Mouse (Mus musculus): Measurements from ENCODE around the gene Pex11g. TPM values are rescaled to one million over a fixed set of nuclear protein-coding genes. Genes with fewer than 3 reads are reported as not detected.

Gene Pex11g
- polyA plus RNA-seq (2015; fragmentation: Nextera tagmentation; extraction: Ambion mirVana) = 5.9 and 9.7 TPM in 2 replicates

DNA sequence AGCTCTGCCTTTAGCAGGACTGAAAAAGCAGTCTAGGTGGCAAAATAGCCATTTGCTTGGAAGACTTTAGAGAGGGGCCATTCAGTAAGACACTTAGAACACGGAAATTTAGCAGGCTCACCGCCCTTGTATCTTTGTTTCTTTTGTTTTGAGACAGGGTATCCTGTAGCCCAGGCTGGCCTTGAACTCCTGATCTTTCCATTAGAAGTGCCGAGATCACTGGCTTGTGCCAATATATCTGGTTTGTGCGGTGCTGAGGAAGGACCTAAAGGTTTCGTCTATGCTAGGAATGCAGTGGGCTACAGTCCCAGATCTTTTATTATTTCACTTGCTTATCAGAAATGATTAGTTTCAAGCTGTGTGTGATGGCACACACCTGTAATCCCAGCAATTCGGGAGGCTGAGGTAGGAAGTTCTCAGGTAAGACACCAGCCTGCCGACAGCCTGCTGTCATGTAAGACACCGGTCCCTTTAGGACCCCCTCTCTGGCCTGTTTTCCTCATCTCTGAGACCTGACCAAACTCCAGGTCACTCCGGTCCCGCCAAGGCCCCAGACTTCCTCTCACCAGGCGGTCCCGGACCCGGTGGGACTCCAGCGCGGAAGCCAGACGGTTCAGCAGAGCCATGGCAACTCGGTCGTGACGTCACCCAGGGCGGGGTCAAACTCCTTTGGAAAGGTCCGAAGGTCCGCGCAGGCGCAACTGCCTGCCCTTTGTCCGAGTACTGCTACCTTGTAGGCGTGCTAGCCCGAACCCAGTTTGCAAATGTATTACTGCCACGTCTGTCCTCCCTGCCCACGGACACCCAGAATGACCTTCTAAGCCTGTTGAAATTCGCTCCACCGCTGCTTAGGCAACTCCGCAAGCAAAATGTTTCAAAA lies at the start of gene Pex11g:
Gene Pex11g (minus strand): TSS at position 675 of the 880 bp plus-strand sequence.
- H3K9me3 ChIP-seq (replicated peaks) = no peaks in the 10 kb centered on the region
- H3K4me3 ChIP-seq (replicated peaks) = peak within 1 kb of the TSS; percentile 46
- peaks cover 9% of the 10 kb centered on the region for H3K4me1 ChIP-seq
- ATAC-seq (ENCODE audit: insufficient number of reproducible peaks, low FRiP score, low TSS enrichment, low read depth) = peak; percentile 93
- peak within 1 kb of the TSS; percentile 76 for H3K27ac ChIP-seq (replicated peaks)
- 6% methylated on average over 32 of the region's 32 CpGs for WGBS
- H3K27me3 ChIP-seq = no peaks in the 10 kb centered on the region
- no peaks in the 10 kb centered on the region for H3K36me3 ChIP-seq
- H3K9ac ChIP-seq = peak within 1 kb of the TSS; percentile 47
- peak within 1 kb of the TSS; percentile 59 for H3K4me2 ChIP-seq (replicated peaks)

DNA sequence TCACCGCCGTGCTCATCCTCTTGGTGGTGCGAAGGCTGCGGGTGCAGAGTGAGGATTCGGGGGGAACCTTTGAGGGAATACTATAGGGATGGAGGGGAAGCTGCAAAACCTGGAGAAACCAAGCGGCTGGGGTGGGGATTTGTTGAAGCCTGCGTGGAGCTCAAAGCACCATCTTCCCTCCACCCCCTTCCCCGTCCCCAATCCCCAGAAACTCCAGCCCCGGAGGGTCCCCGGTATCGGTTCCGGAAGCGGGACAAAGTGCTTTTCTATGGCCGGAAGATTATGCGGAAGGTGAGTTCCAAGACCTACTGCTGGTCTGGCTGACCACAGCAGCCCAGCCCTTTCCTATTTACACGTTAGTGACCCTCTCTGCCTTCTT lies 49.6 kb upstream of the Pex11g start:
- Histone ChIP-seq H3K4me1 (peaks cover 12% of the 10 kb centered on the region; the same call in 1 of the 2 replicates), H3K9me3 (replicated peaks) (no peaks in the 10 kb centered on the region), H3K4me2 (replicated peaks) (peak overlapping the region; percentile 95), H3K27ac (replicated peaks) (peak overlapping the region; percentile 85), H3K36me3 (peaks cover 31% of the 10 kb centered on the region), H3K9ac (peak overlapping the region; percentile 47), H3K27me3 (no peaks in the 10 kb centered on the region), H3K4me3 (replicated peaks) (peak overlapping the region; percentile 71)
- ATAC-seq (ENCODE audit: insufficient number of reproducible peaks, low FRiP score, low TSS enrichment, low read depth) = 0 out of 2 replicates have a peak, but pooled peaks have one; percentile 6
- WGBS = 7% methylated on average over 16 of the region's 16 CpGs

DNA sequence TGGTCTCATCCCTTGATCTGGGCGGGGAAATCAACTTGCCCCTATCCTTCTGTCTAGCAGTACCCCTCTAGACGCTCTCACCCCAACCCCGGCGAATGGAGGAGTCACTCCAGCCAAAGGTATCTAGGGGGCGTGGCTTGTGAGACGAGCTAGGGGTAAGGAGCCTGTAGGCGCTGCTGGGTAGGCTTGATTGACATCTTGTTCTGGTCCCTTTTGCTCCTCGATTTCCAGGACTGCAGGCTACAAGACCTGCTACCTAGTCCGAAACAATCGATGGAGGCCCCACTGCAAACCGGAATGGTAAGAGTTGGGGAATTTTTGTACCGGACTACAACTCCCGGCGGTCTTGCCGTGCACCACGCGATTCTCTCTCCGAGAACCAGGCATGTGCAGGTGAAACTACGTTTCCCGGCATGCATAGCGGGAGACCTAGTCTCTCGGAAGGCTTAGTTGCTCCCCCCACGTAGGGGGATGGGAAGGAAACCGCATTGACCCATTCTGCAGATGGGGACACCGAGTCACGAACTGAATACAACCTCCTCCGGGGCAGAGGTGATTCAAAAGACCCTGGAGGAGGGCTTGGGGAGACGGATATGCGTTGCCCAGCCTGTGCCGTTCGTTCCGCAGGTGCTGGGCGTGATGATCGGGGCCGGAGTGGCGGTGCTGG lies 49.1 kb upstream of the Pex11g start:
- H3K4me2 ChIP-seq (replicated peaks) = peak overlapping the region; percentile 95
- H3K9me3 ChIP-seq (replicated peaks) = no peaks in the 10 kb centered on the region
- peaks cover 12% of the 10 kb centered on the region; the same call in 1 of the 2 replicates for H3K4me1 ChIP-seq
- peak overlapping the region; percentile 85 for H3K27ac ChIP-seq (replicated peaks)
- H3K27me3 ChIP-seq = no peaks in the 10 kb centered on the region
- H3K36me3 ChIP-seq = peaks cover 31% of the 10 kb centered on the region
- 1% methylated on average over 36 of the region's 36 CpGs for WGBS
- peak overlapping the region; percentile 47 for H3K9ac ChIP-seq
- ATAC-seq (ENCODE audit: insufficient number of reproducible peaks, low FRiP score, low TSS enrichment, low read depth) = peak; percentile 85
- H3K4me3 ChIP-seq (replicated peaks) = peak overlapping the region; percentile 71

DNA sequence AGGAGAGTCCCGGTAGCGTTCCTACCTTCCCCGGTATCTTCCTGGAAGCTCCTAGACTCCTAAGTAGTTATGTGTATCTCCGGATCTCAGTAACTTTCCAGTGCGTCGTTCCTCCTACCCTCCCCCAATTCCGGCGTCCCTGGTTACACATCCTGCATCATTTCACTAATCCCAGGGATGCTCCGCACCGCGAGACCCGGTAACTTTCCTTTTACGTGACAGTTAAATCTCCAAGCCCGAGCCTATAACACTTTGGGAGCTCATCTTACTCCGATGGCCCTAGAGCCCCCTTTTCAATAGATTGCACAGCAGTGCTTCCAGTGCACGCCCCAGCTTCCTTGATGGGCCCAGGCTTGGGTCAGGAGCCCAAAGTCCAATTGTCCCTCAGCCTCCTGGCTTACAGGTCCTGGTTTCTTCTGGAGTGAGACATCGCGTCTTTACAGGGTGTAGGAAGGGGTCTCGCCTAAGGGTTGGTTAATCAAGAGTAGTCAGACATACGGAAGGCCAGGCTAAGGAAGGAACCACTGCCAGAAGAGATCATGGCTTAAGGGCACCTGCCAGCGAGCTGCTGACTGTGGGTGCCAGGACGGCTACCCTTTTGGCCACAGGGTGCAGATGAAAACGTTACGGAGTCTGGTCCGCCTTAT lies 48.4 kb upstream of the Pex11g start:
- under 1% methylated on average over 25 of the region's 25 CpGs for WGBS
- H3K9me3 ChIP-seq (replicated peaks) = no peaks in the 10 kb centered on the region
- H3K36me3 ChIP-seq = peaks cover 31% of the 10 kb centered on the region
- H3K4me1 ChIP-seq = peaks cover 12% of the 10 kb centered on the region; the same call in 1 of the 2 replicates
- peak overlapping the region; percentile 44 for H3K9ac ChIP-seq
- peak overlapping the region; percentile 85 for H3K27ac ChIP-seq (replicated peaks)
- no peaks in the 10 kb centered on the region for H3K27me3 ChIP-seq
- peak overlapping the region; percentile 95 for H3K4me2 ChIP-seq (replicated peaks)
- peak overlapping the region; percentile 71 for H3K4me3 ChIP-seq (replicated peaks)
- no peak; the same call in 1 of the 2 replicates for ATAC-seq (ENCODE audit: insufficient number of reproducible peaks, low FRiP score, low TSS enrichment, low read depth)

DNA sequence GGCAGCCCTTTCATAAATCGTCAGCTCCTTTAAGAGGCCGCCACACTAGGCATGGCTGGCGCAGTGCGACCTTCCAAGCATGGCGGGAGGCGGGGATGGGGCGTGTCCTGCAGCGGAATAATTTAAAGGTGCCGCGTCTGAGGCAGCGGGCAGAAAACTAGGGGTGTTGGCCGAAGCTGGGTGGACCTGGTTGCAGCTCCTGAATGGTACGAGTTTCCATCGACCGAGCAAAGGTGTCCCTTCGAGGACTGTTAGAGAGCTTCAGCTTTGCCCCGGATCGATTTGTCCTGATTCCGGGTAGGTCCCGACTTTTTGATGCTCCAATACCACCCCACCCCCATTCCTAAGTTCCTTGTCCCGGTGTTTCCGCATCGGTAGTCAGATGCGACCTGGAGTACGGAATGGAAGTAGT lies 47.8 kb upstream of the Pex11g start, which contains the start of gene Pnpla6:
Gene Pnpla6 (plus strand): TSS at position 125 of the 412 bp plus-strand sequence.
- Histone ChIP-seq H3K27ac (replicated peaks) (peak within 1 kb of the TSS; percentile 85), H3K36me3 (peaks cover 37% of the 10 kb centered on the region), H3K27me3 (no peaks in the 10 kb centered on the region), H3K4me3 (replicated peaks) (peak within 1 kb of the TSS; percentile 71), H3K9me3 (replicated peaks) (no peaks in the 10 kb centered on the region), H3K4me1 (peaks cover 12% of the 10 kb centered on the region; the same call in 1 of the 2 replicates), H3K4me2 (replicated peaks) (peak within 1 kb of the TSS; percentile 95), H3K9ac (peak within 1 kb of the TSS; percentile 44)
- ATAC-seq (ENCODE audit: insufficient number of reproducible peaks, low FRiP score, low TSS enrichment, low read depth) = peak; percentile 70
- WGBS = under 1% methylated on average over 25 of the region's 25 CpGs

DNA sequence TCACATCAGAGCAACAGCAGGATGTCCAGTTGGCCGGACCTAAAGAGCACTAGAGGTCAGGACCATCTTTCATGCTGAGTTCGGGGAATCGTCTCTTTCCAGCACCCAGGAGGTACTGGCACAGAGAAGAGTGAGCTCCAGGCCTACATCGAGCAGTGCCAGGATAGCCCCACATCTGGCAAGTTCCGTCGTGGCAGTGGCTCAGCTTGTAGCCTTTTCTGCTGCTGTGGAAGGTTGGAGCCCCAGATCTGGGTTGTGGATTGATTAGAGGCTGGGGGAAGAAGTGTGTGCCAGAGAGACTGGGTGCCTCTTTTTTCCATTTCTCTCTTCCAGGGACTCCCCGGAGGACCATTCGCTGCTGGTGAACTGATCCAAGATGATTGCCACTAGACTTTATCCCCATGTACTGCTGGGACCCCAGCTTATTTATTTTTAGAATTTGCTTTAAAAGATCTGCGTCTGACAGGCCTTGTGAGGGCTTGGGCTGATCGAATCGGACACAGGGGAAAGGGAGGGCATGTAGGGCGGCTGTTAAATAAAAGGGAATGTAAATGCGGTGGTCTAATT lies 47.3 kb upstream of the Pex11g start:
- Histone ChIP-seq H3K4me2 (replicated peaks) (peak overlapping the region; percentile 95), H3K27ac (replicated peaks) (peak overlapping the region; percentile 73), H3K9ac (no peak overlapping the region), H3K9me3 (replicated peaks) (no peaks in the 10 kb centered on the region), H3K4me3 (replicated peaks) (peak overlapping the region; percentile 71), H3K36me3 (peaks cover 37% of the 10 kb centered on the region), H3K27me3 (no peaks in the 10 kb centered on the region), H3K4me1 (peaks cover 12% of the 10 kb centered on the region; the same call in 1 of the 2 replicates)
- no peak for ATAC-seq (ENCODE audit: insufficient number of reproducible peaks, low FRiP score, low TSS enrichment, low read depth)
- 23% methylated on average over 13 of the region's 13 CpGs for WGBS

DNA sequence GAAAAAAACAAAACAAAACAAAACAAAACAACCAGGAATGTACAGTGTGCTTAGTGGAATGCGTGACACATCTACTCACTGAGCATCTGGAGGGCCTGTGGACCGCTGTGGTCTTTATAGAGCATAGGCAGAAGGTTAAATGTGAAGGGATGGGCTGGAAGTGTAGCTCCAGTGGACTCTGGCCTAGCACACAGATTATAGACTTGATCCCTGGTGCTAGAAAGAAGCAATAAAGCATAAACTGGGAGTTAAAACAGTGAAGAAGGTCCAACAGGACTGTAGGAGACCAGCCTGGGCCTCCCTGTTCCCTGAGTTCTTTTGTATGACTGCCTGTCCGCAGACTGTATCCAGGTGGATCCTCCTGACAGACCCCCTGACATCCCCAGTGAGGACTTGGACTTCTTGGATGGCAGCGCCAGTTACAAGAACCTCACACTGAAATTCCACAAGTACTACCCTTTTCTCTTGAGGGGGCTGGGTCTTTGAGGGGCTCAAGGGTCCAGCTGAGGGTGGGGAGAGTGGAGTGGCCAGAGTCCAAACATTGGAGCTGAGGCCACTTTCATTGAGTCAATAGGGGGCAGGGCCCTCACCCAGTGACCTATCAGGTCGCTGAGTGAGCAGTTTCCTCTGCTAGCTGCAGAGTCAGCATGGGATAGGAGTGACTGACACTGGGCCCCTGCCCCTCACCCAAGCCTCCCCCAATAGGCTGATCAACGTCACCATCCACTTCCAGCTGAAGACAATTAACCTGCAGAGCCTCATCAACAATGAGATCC lies 40.7 kb upstream of the Pex11g start:
- peaks cover 70% of the 10 kb centered on the region for H3K36me3 ChIP-seq
- H3K27ac ChIP-seq (replicated peaks) = no peak overlapping the region

DNA sequence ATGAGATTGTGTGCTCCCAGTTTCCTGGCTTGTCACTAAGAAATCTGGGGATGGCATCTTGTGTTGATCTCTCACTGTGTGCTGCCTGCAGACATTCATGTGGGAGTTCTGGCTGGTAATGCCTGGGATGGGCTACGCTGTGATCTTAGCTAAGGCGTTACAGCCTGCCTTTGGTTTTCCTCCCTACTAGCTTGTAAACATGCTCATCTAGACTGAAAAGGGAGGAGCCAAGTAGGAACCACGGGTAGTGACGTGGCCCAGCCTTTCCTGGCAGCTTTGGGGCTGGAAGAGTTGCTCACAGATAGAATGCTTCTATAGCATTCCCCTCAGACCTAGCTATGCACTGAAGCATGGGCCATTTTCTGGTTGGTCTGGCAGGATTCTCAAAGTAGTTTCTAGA lies 34.7 kb upstream of the Pex11g start:
- peaks cover 23% of the 10 kb centered on the region for H3K4me1 ChIP-seq
- H3K4me3 ChIP-seq (replicated peaks) = no peak overlapping the region
- H3K27ac ChIP-seq (replicated peaks) = no peak overlapping the region
- 62% methylated on average over 4 of the region's 4 CpGs for WGBS
- no peaks in the 10 kb centered on the region for H3K27me3 ChIP-seq
- H3K9me3 ChIP-seq (replicated peaks) = no peaks in the 10 kb centered on the region
- no peak overlapping the region for H3K9ac ChIP-seq
- no peak for ATAC-seq (ENCODE audit: insufficient number of reproducible peaks, low FRiP score, low TSS enrichment, low read depth)
- peaks cover 19% of the 10 kb centered on the region for H3K36me3 ChIP-seq
- H3K4me2 ChIP-seq (replicated peaks) = 0 out of 2 replicates have a peak overlapping the region, but pooled peaks have one; percentile 8

More for the DNA sequence above, 40.7 kb upstream of the Pex11g start:
- Histone ChIP-seq H3K4me3 (replicated peaks) (no peak overlapping the region), H3K4me2 (replicated peaks) (no peak overlapping the region), H3K9me3 (replicated peaks) (no peaks in the 10 kb centered on the region), H3K27me3 (no peaks in the 10 kb centered on the region), H3K9ac (no peak overlapping the region), H3K4me1 (no peaks in the 10 kb centered on the region)
- ATAC-seq (ENCODE audit: insufficient number of reproducible peaks, low FRiP score, low TSS enrichment, low read depth) = no peak
- 83% methylated on average over 6 of the region's 6 CpGs for WGBS

DNA sequence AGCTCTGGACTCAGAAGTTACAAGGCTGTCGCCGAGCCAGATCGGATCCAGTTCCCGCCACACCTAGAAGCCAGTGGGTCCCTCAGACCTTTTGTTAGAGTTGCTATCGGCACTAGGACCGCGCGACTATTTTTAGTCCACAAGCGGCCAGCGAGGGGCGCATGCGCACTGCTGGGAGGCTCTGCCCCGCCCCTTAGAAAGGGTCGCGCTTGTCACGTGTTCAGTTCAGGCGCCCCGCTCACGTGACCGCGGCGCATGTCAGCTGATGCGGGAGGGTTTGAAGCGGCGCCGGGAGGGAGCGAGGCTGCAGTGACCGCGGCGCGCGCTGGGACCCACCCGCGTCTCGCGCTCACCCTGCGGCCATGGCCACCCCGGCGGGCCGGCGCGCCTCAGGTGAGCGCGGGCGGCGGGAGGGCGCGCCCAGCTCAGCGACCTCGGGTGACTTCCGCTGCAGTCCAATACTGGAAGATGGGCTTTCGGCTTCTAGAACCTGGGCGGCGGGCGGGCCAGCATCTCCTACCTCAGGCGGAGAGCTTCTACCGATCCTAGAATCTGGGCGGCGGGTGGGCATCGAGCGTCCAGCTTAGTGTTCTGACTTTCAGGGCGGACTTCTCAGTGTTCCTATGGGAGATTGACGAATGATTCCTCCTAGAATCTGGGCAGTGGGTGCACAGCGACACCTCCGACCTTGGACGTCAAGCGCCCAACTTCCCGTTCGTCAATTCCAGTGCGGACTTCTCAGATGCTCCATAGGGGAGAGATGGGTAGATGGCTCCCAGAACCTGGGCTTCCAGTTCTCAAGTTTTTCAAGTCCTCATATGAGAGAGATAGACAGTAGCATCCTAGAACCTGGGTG lies 33.0 kb upstream of the Pex11g start, which contains the start of gene Mcoln1:
Gene Mcoln1 (plus strand): TSS at position 223 of the 856 bp plus-strand sequence.
- no peaks in the 10 kb centered on the region for H3K9me3 ChIP-seq (replicated peaks)
- H3K4me3 ChIP-seq (replicated peaks) = peak within 1 kb of the TSS; percentile 80
- peak; percentile 89 for ATAC-seq (ENCODE audit: insufficient number of reproducible peaks, low FRiP score, low TSS enrichment, low read depth)
- no peaks in the 10 kb centered on the region for H3K27me3 ChIP-seq
- peaks cover 23% of the 10 kb centered on the region for H3K4me1 ChIP-seq
- peaks cover 16% of the 10 kb centered on the region for H3K36me3 ChIP-seq
- peak within 1 kb of the TSS; percentile 64 for H3K4me2 ChIP-seq (replicated peaks)
- under 1% methylated on average over 70 of the region's 70 CpGs for WGBS
- peak within 1 kb of the TSS; percentile 74 for H3K9ac ChIP-seq
- H3K27ac ChIP-seq (replicated peaks) = peak within 1 kb of the TSS; percentile 89

Data from embryonic facial prominence, embryonic 15.5 days (tissue).